Mouse (Mus musculus) forebrain, embryonic 13.5 days (tissue): Measurements from ENCODE around the gene Nectin4. TPM values are rescaled to one million over a fixed set of nuclear protein-coding genes. Genes with fewer than 3 reads are reported as not detected.

Experiments
- ATAC-seq: fragments of 200-750 bp; cut with Nextera tagmentation; 2 replicates; pipeline ENCODE4 v1.8.0; 2017
- H3K27ac ChIP-seq: fragments of 300-500 bp; sonication (generic); 2 replicates; pipeline ENCODE4 v1.5.1; 2015; ENCODE audit warnings: inconsistent platforms, mild to moderate bottlenecking, moderate library complexity
- H3K27me3 ChIP-seq: fragments of 300-500 bp; sonication (generic); 2 replicates; pipeline ENCODE4 v1.6.1; 2015; ENCODE audit warnings: mild to moderate bottlenecking, inconsistent platforms
- H3K36me3 ChIP-seq: fragments of 300-500 bp; sonication (generic); 2 replicates; pipeline ENCODE4 v1.6.1; 2015; ENCODE audit warnings: mild to moderate bottlenecking, inconsistent platforms; ENCODE audit not compliant: poor library complexity, severe bottlenecking
- H3K4me1 ChIP-seq: fragments of 300-500 bp; sonication (generic); 2 replicates; pipeline ENCODE4 v1.6.1; 2015; ENCODE audit warnings: inconsistent platforms
- H3K4me2 ChIP-seq: fragments of 300-500 bp; sonication (generic); 2 replicates; pipeline ENCODE4 v1.6.1; 2015; ENCODE audit warnings: inconsistent platforms, mild to moderate bottlenecking, moderate library complexity
- H3K4me3 ChIP-seq: fragments of 300-500 bp; sonication (generic); 2 replicates; pipeline ENCODE4 v1.5.1; 2015; ENCODE audit warnings: mild to moderate bottlenecking, inconsistent platforms
- H3K9ac ChIP-seq: fragments of 300-500 bp; sonication (generic); 2 replicates; pipeline ENCODE4 v1.6.1; 2015; ENCODE audit warnings: mild to moderate bottlenecking, inconsistent platforms
- H3K9me3 ChIP-seq: fragments of 300-500 bp; sonication (generic); replicated peaks from 2 replicates; pipeline ENCODE4 v1.6.1; 2016; ENCODE audit warnings: inconsistent platforms
- WGBS: fragments of 180-500 bp; shearing (Covaris S2); methylation state at CpG from one replicate; pipeline ENCODE4 v1.1.7; 2015; 5-methylcytosine and 5-hydroxymethylcytosine counted together
- polyA plus RNA-seq: library from polyadenylated mRNA; unstranded; fragments of >200 nt; fragmentation: Nextera tagmentation; extraction: Ambion mirVana; gene quantifications from 2 replicates; pipeline ENCODE4 v1.2.1, GENCODE M21; 2015

Nectin4 gene
- polyA plus RNA-seq, 1 experiment from 2014 or later, result 0.32 TPM

DNA sequence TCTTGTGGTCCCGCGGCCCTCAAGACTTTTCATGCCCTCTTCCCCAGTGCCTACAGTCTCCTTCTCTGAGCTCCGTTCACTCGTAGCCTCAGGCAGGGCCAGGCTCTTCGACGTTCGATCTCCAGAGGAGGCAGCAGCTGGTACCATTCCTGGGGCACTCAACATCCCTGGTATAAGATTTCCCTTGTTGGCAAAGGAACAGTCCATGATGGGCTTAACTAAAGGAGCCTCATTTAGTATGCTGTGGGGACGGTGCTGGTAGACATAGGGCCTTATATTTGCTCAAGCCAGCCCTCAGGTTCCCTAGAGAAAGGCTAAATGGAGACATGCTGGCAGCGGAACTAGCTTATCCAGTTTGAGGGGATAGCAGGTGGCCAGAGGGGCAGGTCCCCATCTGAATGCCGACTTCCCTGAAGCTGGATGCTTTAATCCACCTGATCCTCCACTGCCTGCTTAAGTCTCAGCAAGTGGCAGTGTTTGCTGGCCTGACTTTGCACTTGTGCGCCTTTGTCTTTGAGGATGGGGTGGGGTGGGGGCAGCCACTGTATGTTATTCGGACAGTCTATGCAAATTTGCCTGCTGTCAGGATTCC lies 49.5 kb downstream of the Nectin4 start:
- H3K4me1 ChIP-seq, result peaks cover 2% of the 10 kb centered on the region
- H3K27me3 ChIP-seq, result no peaks in the 10 kb centered on the region
- 0 out of 2 replicates have a peak overlapping the region, but pooled peaks have one; percentile 10 for H3K27ac ChIP-seq
- H3K9ac ChIP-seq, result no peak overlapping the region
- H3K9me3 ChIP-seq, result no peaks in the 10 kb centered on the region
- no peak overlapping the region for H3K4me2 ChIP-seq
- no peak overlapping the region for H3K4me3 ChIP-seq
- peak; percentile 19; the same call in 1 of the 2 replicates for ATAC-seq
- peaks cover 70% of the 10 kb centered on the region for H3K36me3 ChIP-seq
- WGBS, result 59% methylated on average over 12 of the region's 12 CpGs

DNA sequence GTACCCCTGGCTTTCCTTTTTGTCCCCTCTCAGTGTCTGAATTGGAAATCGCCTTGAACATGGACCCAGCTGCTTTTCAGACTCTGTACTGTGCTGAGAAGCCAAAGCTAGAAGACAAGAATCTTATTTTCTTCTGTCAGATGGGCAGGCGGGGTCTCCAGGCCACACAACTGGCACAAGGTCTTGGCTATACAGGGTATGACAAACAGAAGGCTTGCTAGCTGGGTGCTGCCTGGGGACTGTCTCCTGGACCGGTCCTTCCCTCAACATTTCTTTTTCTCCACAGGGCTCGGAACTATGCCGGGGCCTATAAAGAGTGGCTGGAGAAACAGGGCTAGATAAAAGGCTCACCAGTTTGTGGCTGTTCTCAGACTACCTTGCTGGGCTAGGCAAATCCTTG lies 50.0 kb downstream of the Nectin4 start:
- Histone ChIP-seq H3K9ac (no peak overlapping the region), H3K9me3 (no peaks in the 10 kb centered on the region), H3K27me3 (no peaks in the 10 kb centered on the region), H3K36me3 (peaks cover 66% of the 10 kb centered on the region), H3K4me3 (no peak overlapping the region), H3K4me2 (no peak overlapping the region), H3K4me1 (no peaks in the 10 kb centered on the region), H3K27ac (0 out of 2 replicates have a peak overlapping the region, but pooled peaks have one; percentile 10)
- WGBS, result 76% methylated on average over 5 of the region's 5 CpGs
- ATAC-seq, result peak; percentile 41; the same call in 1 of the 2 replicates

DNA sequence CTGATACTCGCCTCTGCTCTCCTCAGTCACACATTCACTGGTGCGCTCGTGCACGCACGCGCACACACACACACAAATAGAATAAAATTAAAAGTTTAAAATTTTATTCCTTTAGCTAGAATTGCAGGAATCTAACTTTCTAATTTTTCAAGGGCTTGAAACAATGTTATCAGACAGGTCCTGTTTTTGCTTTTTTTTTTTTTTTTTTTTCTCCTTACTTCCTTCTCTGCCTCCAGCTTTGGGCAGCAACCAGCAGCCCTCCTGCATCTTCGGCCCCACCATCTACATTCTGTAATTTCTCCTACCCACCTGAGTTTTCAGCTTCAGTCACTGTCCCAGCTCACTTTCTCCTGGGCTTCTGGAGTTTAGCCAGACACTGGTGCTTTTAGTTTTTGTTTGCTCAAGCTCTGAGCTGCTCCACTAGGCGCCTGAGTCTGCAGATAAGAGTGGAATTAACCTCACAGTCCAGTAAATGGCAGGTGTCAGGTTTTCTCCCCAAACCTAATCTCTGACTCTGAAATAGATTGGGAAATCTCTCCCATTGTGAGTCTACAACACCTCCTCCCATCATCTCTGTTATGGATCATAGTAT lies 52.7 kb downstream of the Nectin4 start:
- H3K36me3 ChIP-seq, result peaks cover 41% of the 10 kb centered on the region
- H3K4me3 ChIP-seq, result no peak overlapping the region
- no peak overlapping the region for H3K27ac ChIP-seq
- H3K4me1 ChIP-seq, result no peaks in the 10 kb centered on the region
- no peak overlapping the region for H3K4me2 ChIP-seq
- ATAC-seq, result no peak
- no peak overlapping the region for H3K9ac ChIP-seq
- no peaks in the 10 kb centered on the region for H3K9me3 ChIP-seq
- no peaks in the 10 kb centered on the region for H3K27me3 ChIP-seq
- 89% methylated on average over 8 of the region's 8 CpGs for WGBS

DNA sequence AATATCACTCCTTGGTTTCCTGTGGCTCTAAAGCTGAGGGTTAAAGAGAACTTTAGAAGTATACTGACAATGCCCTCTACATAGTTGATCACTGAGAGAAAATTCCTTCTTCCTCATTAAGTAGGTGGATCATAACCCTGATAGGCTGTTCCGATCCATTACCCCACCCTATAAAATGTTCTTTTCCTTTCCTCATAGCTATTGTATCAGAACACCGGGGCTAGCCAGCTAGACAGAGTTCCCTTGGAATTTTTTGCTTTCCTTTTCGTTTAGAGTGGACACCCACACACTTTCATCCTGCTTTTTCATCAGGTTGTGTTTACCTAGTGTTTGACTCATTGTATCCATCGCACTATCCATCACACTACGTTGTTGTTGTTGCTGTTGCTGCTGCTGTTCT lies 54.7 kb downstream of the Nectin4 start:
- no peaks in the 10 kb centered on the region for H3K9me3 ChIP-seq
- no peak for ATAC-seq
- H3K4me1 ChIP-seq, result no peaks in the 10 kb centered on the region
- H3K27me3 ChIP-seq, result no peaks in the 10 kb centered on the region
- no peak overlapping the region for H3K9ac ChIP-seq
- no peak overlapping the region for H3K4me3 ChIP-seq
- peaks cover 20% of the 10 kb centered on the region for H3K36me3 ChIP-seq
- H3K27ac ChIP-seq, result no peak overlapping the region
- no peak overlapping the region for H3K4me2 ChIP-seq
- WGBS, result 78% methylated on average over 5 of the region's 5 CpGs

DNA sequence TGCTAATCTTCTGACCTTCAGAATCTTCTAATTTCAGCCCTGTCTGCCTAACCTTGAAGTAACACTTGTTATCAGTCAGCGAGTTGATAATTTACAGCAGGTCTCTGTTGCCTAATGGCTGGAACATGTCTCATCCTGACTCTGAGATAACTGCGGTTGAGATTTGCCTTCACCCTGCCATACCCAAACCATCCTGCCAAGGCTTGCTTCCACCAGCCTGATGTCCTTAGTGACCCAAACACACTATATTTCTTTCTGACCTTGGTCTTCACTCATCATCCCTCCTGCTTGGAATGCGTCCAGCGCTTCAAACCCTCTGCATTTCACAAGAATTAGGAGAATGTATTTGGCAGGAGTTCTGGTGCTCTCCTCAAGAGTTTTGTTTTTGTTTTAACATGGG lies 55.2 kb downstream of the Nectin4 start:
- no peak overlapping the region for H3K4me3 ChIP-seq
- no peaks in the 10 kb centered on the region for H3K27me3 ChIP-seq
- H3K4me1 ChIP-seq, result no peaks in the 10 kb centered on the region
- ATAC-seq, result no peak
- 88% methylated on average over 4 of the region's 4 CpGs for WGBS
- no peaks in the 10 kb centered on the region for H3K9me3 ChIP-seq
- peaks cover 15% of the 10 kb centered on the region for H3K36me3 ChIP-seq
- no peak overlapping the region for H3K9ac ChIP-seq
- H3K27ac ChIP-seq, result no peak overlapping the region
- no peak overlapping the region for H3K4me2 ChIP-seq

DNA sequence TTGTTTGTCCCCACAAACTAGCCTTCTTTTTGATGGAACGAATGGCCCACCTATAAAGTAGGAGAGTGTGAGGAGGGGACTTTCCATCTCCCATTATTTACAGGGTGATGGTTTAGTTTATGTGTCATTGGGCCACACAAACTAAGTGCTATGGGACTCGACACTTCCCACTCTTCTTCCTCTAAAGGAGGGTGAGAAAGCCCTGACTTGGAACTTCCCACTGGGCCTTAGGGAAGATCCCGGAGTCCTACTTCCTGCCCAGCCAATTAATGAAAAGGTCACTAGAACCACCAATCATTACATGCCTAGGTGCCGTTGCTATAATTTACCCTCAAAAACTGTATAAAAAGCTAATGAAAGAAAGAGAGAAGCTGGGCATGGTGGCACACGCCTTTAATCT lies 62.3 kb downstream of the Nectin4 start:
- no peaks in the 10 kb centered on the region for H3K36me3 ChIP-seq
- H3K4me2 ChIP-seq, result no peak overlapping the region
- H3K4me1 ChIP-seq, result peaks cover 1% of the 10 kb centered on the region; the same call in 1 of the 2 replicates
- ATAC-seq, result no peak
- no peaks in the 10 kb centered on the region for H3K9me3 ChIP-seq
- WGBS, result 88% methylated on average over 5 of the region's 5 CpGs
- no peak overlapping the region for H3K4me3 ChIP-seq
- H3K9ac ChIP-seq, result no peak overlapping the region
- H3K27ac ChIP-seq, result no peak overlapping the region
- H3K27me3 ChIP-seq, result peaks cover 17% of the 10 kb centered on the region

DNA sequence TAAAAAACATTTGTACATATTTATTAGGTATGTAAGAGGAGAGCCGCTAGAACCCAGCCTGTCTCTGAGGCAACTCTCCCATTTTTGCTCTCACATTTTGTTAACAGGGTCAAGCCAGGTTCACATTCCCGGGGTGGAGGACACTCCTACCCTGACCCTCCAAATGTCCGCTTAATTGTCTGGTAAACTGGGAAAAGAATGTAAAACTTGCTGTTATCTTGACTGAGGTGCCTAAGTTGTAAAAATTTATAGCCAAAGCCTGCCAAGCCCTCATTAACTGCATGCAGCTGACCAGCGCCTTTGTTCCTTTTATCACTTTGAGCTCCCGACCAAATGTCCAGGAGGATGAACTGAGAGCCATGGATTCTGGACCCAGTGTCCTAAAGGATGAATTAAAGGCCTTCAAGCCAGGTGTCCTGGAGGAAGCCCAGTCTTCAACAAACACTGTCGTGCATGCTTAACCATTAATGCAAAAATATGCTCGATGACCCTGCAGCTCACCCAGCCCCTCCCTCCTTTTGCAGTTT lies 65.5 kb downstream of the Nectin4 start:
- Histone ChIP-seq H3K4me2 (no peak overlapping the region), H3K4me3 (no peak overlapping the region), H3K27me3 (peaks cover 46% of the 10 kb centered on the region), H3K36me3 (no peaks in the 10 kb centered on the region), H3K4me1 (peaks cover 10% of the 10 kb centered on the region), H3K9me3 (no peaks in the 10 kb centered on the region), H3K9ac (no peak overlapping the region), H3K27ac (no peak overlapping the region)
- ATAC-seq, result no peak
- 67% methylated on average over 7 of the region's 7 CpGs for WGBS

DNA sequence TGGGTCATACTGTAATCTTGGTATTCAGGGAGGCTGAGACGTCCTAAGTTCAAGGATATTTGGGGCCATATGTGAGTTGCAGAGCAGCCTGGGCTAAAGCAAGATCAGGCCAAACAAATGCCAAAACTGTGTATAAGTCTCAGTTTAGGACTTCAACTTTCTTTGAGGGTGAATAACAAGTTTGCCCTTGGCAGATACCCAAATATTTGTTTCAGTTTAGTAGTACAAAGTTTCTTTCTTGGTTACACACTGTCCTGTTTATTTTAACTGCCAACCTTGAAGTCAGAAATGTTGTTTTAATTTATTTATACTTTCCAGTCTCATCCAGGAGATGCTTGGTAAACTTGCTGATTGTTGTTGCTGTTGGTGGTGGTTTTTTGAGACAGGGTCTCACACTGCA lies 66.1 kb downstream of the Nectin4 start:
- 82% methylated on average over 1 of the region's 1 CpGs for WGBS
- ATAC-seq, result no peak

DNA sequence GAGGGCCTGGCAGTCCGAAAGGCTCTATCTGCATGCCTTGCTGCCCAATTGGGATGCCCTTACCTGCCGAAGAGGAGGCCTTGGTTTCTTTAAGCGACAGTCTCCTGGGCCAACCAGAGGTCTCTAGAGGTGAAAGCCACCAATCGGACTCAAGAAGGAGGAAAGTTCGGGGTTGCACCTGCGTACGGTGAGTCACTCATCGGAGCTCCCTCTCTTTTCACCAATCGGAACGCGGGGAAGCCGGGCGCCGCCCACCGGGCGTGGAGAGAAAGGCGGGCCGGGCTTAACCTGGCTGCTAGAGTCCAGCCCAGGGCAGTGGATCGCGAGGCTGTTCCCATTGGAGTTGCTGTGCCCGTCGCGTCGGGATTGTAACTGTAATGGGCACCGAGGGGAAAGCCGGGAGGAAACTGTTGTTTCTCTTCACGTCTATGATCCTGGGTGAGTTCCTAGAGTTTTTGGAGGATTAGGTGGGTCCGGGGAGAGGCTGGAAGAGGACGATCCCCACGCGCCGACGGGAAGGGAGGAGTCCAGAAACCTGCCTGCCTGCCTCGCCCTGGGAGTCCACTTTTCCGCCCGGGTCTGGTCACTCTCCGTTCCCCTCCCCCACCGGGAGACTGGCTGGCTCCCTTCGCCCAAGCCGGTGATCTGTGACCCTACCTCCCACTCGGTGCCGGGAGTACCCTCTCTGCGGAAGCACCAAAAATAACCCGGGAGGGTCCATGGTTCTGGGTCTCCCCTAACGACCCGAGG lies 67.5 kb downstream of the Nectin4 start, which contains the start of gene F11r:
Gene F11r (plus strand): TSS at position 272 of the 750 bp plus-strand sequence.
- WGBS, result 1% methylated on average over 46 of the region's 46 CpGs
- peak; percentile 62 for ATAC-seq
- no peaks in the 10 kb centered on the region for H3K36me3 ChIP-seq
- H3K4me2 ChIP-seq, result peak within 1 kb of the TSS; percentile 59
- H3K4me1 ChIP-seq, result peaks cover 10% of the 10 kb centered on the region
- H3K4me3 ChIP-seq, result peak within 1 kb of the TSS; percentile 38
- H3K9me3 ChIP-seq, result no peaks in the 10 kb centered on the region
- H3K27ac ChIP-seq, result no peak within 1 kb of the TSS
- H3K9ac ChIP-seq, result peak within 1 kb of the TSS; percentile 50
- H3K27me3 ChIP-seq, result peaks cover 48% of the 10 kb centered on the region

More for the DNA sequence above, 66.1 kb downstream of the Nectin4 start:
- H3K4me3 ChIP-seq, result no peak overlapping the region
- H3K9ac ChIP-seq, result no peak overlapping the region
- H3K4me1 ChIP-seq, result peaks cover 10% of the 10 kb centered on the region
- no peaks in the 10 kb centered on the region for H3K36me3 ChIP-seq
- H3K9me3 ChIP-seq, result no peaks in the 10 kb centered on the region
- H3K27ac ChIP-seq, result no peak overlapping the region
- peaks cover 46% of the 10 kb centered on the region for H3K27me3 ChIP-seq
- H3K4me2 ChIP-seq, result no peak overlapping the region

Other genes starting within 250 kb of the Nectin4 start
- 223 and 229 TPM in 2 replicates for gene Sdhc, start 219.5 kb upstream of the Nectin4 start, polyA plus RNA-seq
- 0.22 TPM in 1 of 2 replicates, not detected in the other for gene Mpz, start 219.4 kb upstream of the Nectin4 start, polyA plus RNA-seq
- 6.2 and 8.8 TPM in 2 replicates for gene Pcp4l1, start 173.8 kb upstream of the Nectin4 start, polyA plus RNA-seq
- gene Nr1i3, start 156.1 kb upstream of the Nectin4 start, polyA plus RNA-seq, result 0.32 and 0.37 TPM in 2 replicates
- 33.8 and 43.0 TPM in 2 replicates for gene Tomm40l, start 147.6 kb upstream of the Nectin4 start, polyA plus RNA-seq
- 2.6 and 8.3 TPM in 2 replicates for gene Apoa2, start 145.0 kb upstream of the Nectin4 start, polyA plus RNA-seq
- gene Fcer1g, start 135.7 kb upstream of the Nectin4 start, polyA plus RNA-seq, result 12.3 and 12.8 TPM in 2 replicates
- gene Adamts4, start 119.7 kb upstream of the Nectin4 start, polyA plus RNA-seq, result 6.9 and 7.3 TPM in 2 replicates
- gene Ndufs2, start 118.7 kb upstream of the Nectin4 start, polyA plus RNA-seq, result 216 and 221 TPM in 2 replicates
- gene B4galt3, start 99.8 kb upstream of the Nectin4 start, polyA plus RNA-seq, result 89.0 and 95.3 TPM in 2 replicates
- gene Ppox, start 88.9 kb upstream of the Nectin4 start, polyA plus RNA-seq, result 50.3 and 51.0 TPM in 2 replicates
- gene Usp21, start 82.1 kb upstream of the Nectin4 start, polyA plus RNA-seq, result 122 and 125 TPM in 2 replicates
- gene Ufc1, start 75.1 kb upstream of the Nectin4 start, polyA plus RNA-seq, result 118 and 120 TPM in 2 replicates
- gene Dedd, start 41.0 kb upstream of the Nectin4 start, polyA plus RNA-seq, result 50.9 and 54.0 TPM in 2 replicates
- 52.9 and 56.9 TPM in 2 replicates for gene Nit1, start 24.5 kb upstream of the Nectin4 start, polyA plus RNA-seq
- gene Pfdn2, start 24.4 kb upstream of the Nectin4 start, polyA plus RNA-seq, result 160 and 180 TPM in 2 replicates
- gene Klhdc9, start 9.3 kb upstream of the Nectin4 start, polyA plus RNA-seq, result 3.3 and 3.8 TPM in 2 replicates
- 0.35 and 0.36 TPM in 2 replicates for gene Arhgap30, start 18.9 kb downstream of the Nectin4 start, polyA plus RNA-seq
- gene Usf1, start 41.2 kb downstream of the Nectin4 start, polyA plus RNA-seq, result 205 and 211 TPM in 2 replicates
- 12.2 and 12.3 TPM in 2 replicates for gene Tstd1, start 48.8 kb downstream of the Nectin4 start, polyA plus RNA-seq
- 8.4 and 9.7 TPM in 2 replicates for gene F11r, start 67.4 kb downstream of the Nectin4 start, polyA plus RNA-seq
- gene Alyref2, start 133.4 kb downstream of the Nectin4 start, polyA plus RNA-seq, result 23.0 and 24.5 TPM in 2 replicates
- not detected in 2 replicates for gene Itln1, start 165.2 kb downstream of the Nectin4 start, polyA plus RNA-seq
- gene Cd244a, start 189.1 kb downstream of the Nectin4 start, polyA plus RNA-seq, result not detected in 2 replicates
- gene Ly9, start 237.3 kb downstream of the Nectin4 start, polyA plus RNA-seq, result 0.08 TPM in 1 of 2 replicates, not detected in the other